Mouse (Mus musculus) adrenal gland, postnatal 10 days (tissue): Measurements from ENCODE around the gene Sik2. TPM values are rescaled to one million over a fixed set of nuclear protein-coding genes. Genes with fewer than 3 reads are reported as not detected.

ENCODE experiments used
- total RNA-seq, 2 experiments: library from RNA; stranded (reverse); gene quantifications; 2 replicates each; pipeline ENCODE4 v1.2.3; 2021

Sik2 gene
- total RNA-seq, 2 experiments from 2014 or later, result 132 to 136 TPM

Other genes starting within 250 kb of the Sik2 start
- 1 to 10 TPM; 4.6 to 7.8 TPM for gene Fdxacb1, start 240.8 kb downstream of the Sik2 start, total RNA-seq
- gene Alg9, start 234.1 kb downstream of the Sik2 start, total RNA-seq, result 10 to 100 TPM; 27.9 to 28.0 TPM
- gene 1110032A03Rik, start 233.6 kb downstream of the Sik2 start, total RNA-seq, result 10 to 100 TPM; 31.2 to 32.2 TPM
- gene Ppp2r1b, start 163.8 kb downstream of the Sik2 start, total RNA-seq, result 10 to 100 TPM; 35.1 to 36.5 TPM
- gene Btg4, start 51.8 kb upstream of the Sik2 start, total RNA-seq, result not detected
- 1 to 10 TPM; 6.4 to 8.2 TPM for gene Layn, start 68.0 kb upstream of the Sik2 start, total RNA-seq
- not detected for gene 4833427G06Rik, start 93.0 kb upstream of the Sik2 start, total RNA-seq
- not detected for gene Gm32742, start 156.4 kb upstream of the Sik2 start, total RNA-seq
- gene Pou2af1, start 204.6 kb upstream of the Sik2 start, total RNA-seq, result 1 to 10 TPM; 1.8 to 3.0 TPM